Mouse (Mus musculus) liver, embryonic 14.5 days (tissue): ENCODE measurements around the gene March5. TPM values are rescaled to one million over a fixed set of nuclear protein-coding genes. Genes with fewer than 3 reads are reported as not detected.

Source experiments
- ATAC-seq: fragments of 200-750 bp; cut with Nextera tagmentation; 2 replicates; pipeline ENCODE4 v1.8.0; 2017; ENCODE audit warnings: moderate number of reproducible peaks, mild to moderate bottlenecking, moderate library complexity; ENCODE audit not compliant: insufficient read depth
- DNase-seq, 3 experiments: peaks; one replicate each; pipeline ENCODE4 v3.0.0-alpha.2; 2012 to 2013; ENCODE audit warnings: low read depth in 3 of 3, low spot score in 3 of 3
- H3K27ac ChIP-seq: fragments of 300-500 bp; sonication (generic); 2 replicates; pipeline ENCODE4 v1.5.1; 2014; ENCODE audit warnings: moderate library complexity, mild to moderate bottlenecking, control low read depth, inconsistent platforms
- H3K27me3 ChIP-seq: fragments of 300-500 bp; sonication (generic); 2 replicates; pipeline ENCODE4 v1.6.1; 2014; ENCODE audit warnings: mild to moderate bottlenecking, low read length, moderate library complexity; ENCODE audit not compliant: control insufficient read depth, insufficient read depth
- H3K36me3 ChIP-seq: fragments of 300-500 bp; sonication (generic); replicated peaks from 2 replicates; pipeline ENCODE4 v1.6.1; 2014; ENCODE audit warnings: low read depth; ENCODE audit not compliant: control insufficient read depth, insufficient read depth
- H3K4me1 ChIP-seq, 2 experiments: fragments of 200-500 bp in 1 of 2; fragments of 300-500 bp in 1 of 2; sonication (generic) in 1 of 2; replicated peaks; 2 replicates each; pipeline ENCODE4 v1.6.1; 2012 to 2014; ENCODE audit warnings: antibody characterized with exemption in 1 of 2, inconsistent platforms in 1 of 2, low read length in 1 of 2; ENCODE audit not compliant: control insufficient read depth in 2 of 2, insufficient read depth in 2 of 2
- H3K4me2 ChIP-seq: fragments of 300-500 bp; sonication (generic); 2 replicates; pipeline ENCODE4 v1.6.1; 2014; ENCODE audit warnings: low read depth, mild to moderate bottlenecking, control low read depth, moderate library complexity
- H3K4me3 ChIP-seq, 2 experiments: fragments of 200-500 bp in 1 of 2; fragments of 300-500 bp in 1 of 2; sonication (generic) in 1 of 2; 2 replicates each; pipeline ENCODE4 v1.5.1; 2012 to 2014; ENCODE audit warnings: low read depth in 2 of 2, low read length in 2 of 2, mild to moderate bottlenecking in 2 of 2, control low read depth in 1 of 2, inconsistent platforms in 1 of 2, moderate library complexity in 1 of 2; ENCODE audit not compliant: insufficient read depth in 1 of 2
- H3K9ac ChIP-seq: fragments of 300-500 bp; sonication (generic); replicated peaks from 2 replicates; pipeline ENCODE4 v1.6.1; 2014; ENCODE audit warnings: mild to moderate bottlenecking, control low read depth, moderate library complexity
- H3K9me3 ChIP-seq: fragments of 300-500 bp; sonication (generic); 2 replicates; pipeline ENCODE4 v1.6.1; 2016; ENCODE audit warnings: low read length, mixed read lengths; ENCODE audit not compliant: control insufficient read depth
- CTCF ChIP-seq: IDR thresholded peaks from 2 replicates; pipeline ENCODE4 v1.5.1; 2016; ENCODE audit warnings: antibody characterized with exemption, low read depth, control low read depth
- EP300 ChIP-seq: IDR thresholded peaks from 2 replicates; pipeline ENCODE4 v1.6.1; 2016; ENCODE audit warnings: antibody characterized with exemption, low read depth
- WGBS: fragments of 180-500 bp; shearing (Covaris S2); extraction: QIAGEN DNeasy Blood & Tissue Kit; methylation state at CpG from one replicate; pipeline ENCODE4 v1.1.7; 2014; ENCODE audit not compliant: insufficient replicate concordance; 5-methylcytosine and 5-hydroxymethylcytosine counted together
- polyA plus RNA-seq, 2 experiments: library from polyadenylated mRNA; depleted of rRNA in 1 of 2; stranded (reverse) in 1 of 2; unstranded in 1 of 2; fragments of >200 nt; fragmentation: Nextera tagmentation in 1 of 2; extraction: Ambion mirVana in 1 of 2; gene quantifications; 2 replicates each; pipeline versions ENCODE4 v1.2.1 to v1.2.3; 2012 to 2014

Gene March5
- polyA plus RNA-seq, 2 experiments: 69.6 to 145 TPM

GRCm38 (mm10) chr19:37237712-37238437, 30.5 kb downstream of the March5 start:
- Histone ChIP-seq H3K4me2 (peak overlapping the region; percentile 87), H3K27me3 (peaks cover 5% of the 10 kb centered on the region; the same call in 1 of the 2 replicates), H3K9ac (peak overlapping the region; percentile 85), H3K36me3 (no peaks in the 10 kb centered on the region), H3K9me3 (no peaks in the 10 kb centered on the region), H3K27ac (peak overlapping the region; percentile 99), H3K4me1 (peaks cover 51 to 59% of the 10 kb centered on the region in 2 experiments), H3K4me3 (peak overlapping the region; percentile 47 to 57)
- peak; percentile 87 for ATAC-seq
- DNase-seq: peak; percentile 92 to 99 (median 93)
- TF ChIP-seq EP300 (peak; percentile 99), CTCF (peak; percentile 55)
- WGBS: 3% methylated on average over 15 of the region's 15 CpGs

- no peaks in the 10 kb centered on the region for H3K9me3 ChIP-seq
- TF ChIP-seq EP300: no peak
- TF ChIP-seq CTCF: no peak
- H3K4me3 ChIP-seq: no peak overlapping the region; a peak in 1 of 4 replicates
- DNase-seq (peak in 1 of 3 experiments; percentile 75), ATAC-seq (peak; percentile 34; the same call in 1 of the 2 replicates)
- peaks cover 5% of the 10 kb centered on the region; the same call in 1 of the 2 replicates for H3K27me3 ChIP-seq
- peak overlapping the region; percentile 99 for H3K27ac ChIP-seq
- H3K9ac ChIP-seq: peak overlapping the region; percentile 61
- H3K4me1 ChIP-seq: peaks cover 47 to 56% of the 10 kb centered on the region in 2 experiments
- H3K36me3 ChIP-seq: no peaks in the 10 kb centered on the region
- peak overlapping the region; percentile 87 for H3K4me2 ChIP-seq
- WGBS: 22% methylated on average over 7 of the region's 7 CpGs
These were observed 31.3 kb downstream of the March5 start for GRCm38 (mm10) chr19:37238651-37239050.

- H3K4me1 ChIP-seq: peaks cover 47 to 57% of the 10 kb centered on the region in 2 experiments
- ATAC-seq (no peak), DNase-seq (peak in 1 of 3 experiments; percentile 78)
- H3K4me3 ChIP-seq: no peak overlapping the region
- WGBS: 20% methylated on average over 4 of the region's 4 CpGs
- no peaks in the 10 kb centered on the region for H3K36me3 ChIP-seq
- peak overlapping the region; percentile 99 for H3K27ac ChIP-seq
- peak overlapping the region; percentile 61 for H3K9ac ChIP-seq
- H3K27me3 ChIP-seq: peaks cover 5% of the 10 kb centered on the region; the same call in 1 of the 2 replicates
- H3K4me2 ChIP-seq: peak overlapping the region; percentile 87
- H3K9me3 ChIP-seq: no peaks in the 10 kb centered on the region
- TF ChIP-seq CTCF (no peak), EP300 (no peak)
These were observed 31.8 kb downstream of the March5 start for GRCm38 (mm10) chr19:37239096-37239495.

- peaks cover 29 to 43% of the 10 kb centered on the region in 2 experiments for H3K4me1 ChIP-seq
- no peaks in the 10 kb centered on the region; the same call in 1 of the 2 replicates for H3K9me3 ChIP-seq
- H3K36me3 ChIP-seq: no peaks in the 10 kb centered on the region
- no peak overlapping the region for H3K4me3 ChIP-seq
- peak; percentile 65 for TF ChIP-seq CTCF
- TF ChIP-seq EP300: no peak
- DNase-seq (no peak), ATAC-seq (no peak)
- 64% methylated on average over 5 of the region's 5 CpGs for WGBS
- no peaks in the 10 kb centered on the region for H3K27me3 ChIP-seq
- H3K4me2 ChIP-seq: no peak overlapping the region
- no peak overlapping the region for H3K9ac ChIP-seq
- no peak overlapping the region for H3K27ac ChIP-seq
These were observed 33.9 kb downstream of the March5 start for GRCm38 (mm10) chr19:37241201-37241600.

- DNase-seq (no peak), ATAC-seq (no peak)
- H3K27ac ChIP-seq: peak overlapping the region; percentile 29; the same call in 1 of the 2 replicates
- peaks cover 14 to 29% of the 10 kb centered on the region in 2 experiments for H3K4me1 ChIP-seq
- no peaks in the 10 kb centered on the region; the same call in 1 of the 2 replicates for H3K9me3 ChIP-seq
- no peak overlapping the region for H3K4me3 ChIP-seq
- 40% methylated on average over 2 of the region's 2 CpGs for WGBS
- no peaks in the 10 kb centered on the region for H3K27me3 ChIP-seq
- no peak for TF ChIP-seq EP300
- TF ChIP-seq CTCF: no peak
- no peaks in the 10 kb centered on the region for H3K36me3 ChIP-seq
- no peak overlapping the region for H3K4me2 ChIP-seq
- no peak overlapping the region for H3K9ac ChIP-seq
These were observed 35.4 kb downstream of the March5 start for GRCm38 (mm10) chr19:37242707-37243106.
